Mouse (Mus musculus) ES-E14 (cell line): ENCODE data around the gene Bst2.

Source experiments
- MAFK ChIP-seq: IDR thresholded peaks from 2 replicates; pipeline ENCODE4 v1.6.1; 2014; ENCODE audit warnings: mild to moderate bottlenecking, low read depth, low read length, inconsistent platforms; ENCODE audit not compliant: insufficient read depth
- ZC3H11A ChIP-seq: IDR thresholded peaks from 2 replicates; pipeline ENCODE4 v1.6.1; 2012; ENCODE audit warnings: low read depth, mild to moderate bottlenecking, inconsistent platforms, low read length, borderline replicate concordance
- ZNF384 ChIP-seq: IDR thresholded peaks from 2 replicates; pipeline ENCODE4 v1.6.1; 2012; ENCODE audit warnings: low read depth, low read length, inconsistent platforms

- TF ChIP-seq MAFK (no peak), ZC3H11A (no peak), ZNF384 (no peak)
These were observed 21.9 kb upstream of the Bst2 start for GRCm38 (mm10) chr8:71558958-71559690.
